Mouse (Mus musculus) G1E-ER4 (cell line): ENCODE measurements around the gene Dab2ip. TPM values are rescaled to one million over a fixed set of nuclear protein-coding genes. Genes with fewer than 3 reads are reported as not detected.

ENCODE experiments used
- GATA1 ChIP-seq: IDR thresholded peaks from one replicate; pipeline ENCODE4 v1.8.0; 2012; ENCODE audit warnings: low read length, inconsistent platforms
- polyA plus RNA-seq: library from polyadenylated mRNA; stranded (reverse); fragments of >175 nt; gene quantifications from 2 replicates; pipeline ENCODE4 v1.2.3, GENCODE M21; 2012

Gene Dab2ip
- polyA plus RNA-seq, 1 experiment = 5.4 TPM

DNA sequence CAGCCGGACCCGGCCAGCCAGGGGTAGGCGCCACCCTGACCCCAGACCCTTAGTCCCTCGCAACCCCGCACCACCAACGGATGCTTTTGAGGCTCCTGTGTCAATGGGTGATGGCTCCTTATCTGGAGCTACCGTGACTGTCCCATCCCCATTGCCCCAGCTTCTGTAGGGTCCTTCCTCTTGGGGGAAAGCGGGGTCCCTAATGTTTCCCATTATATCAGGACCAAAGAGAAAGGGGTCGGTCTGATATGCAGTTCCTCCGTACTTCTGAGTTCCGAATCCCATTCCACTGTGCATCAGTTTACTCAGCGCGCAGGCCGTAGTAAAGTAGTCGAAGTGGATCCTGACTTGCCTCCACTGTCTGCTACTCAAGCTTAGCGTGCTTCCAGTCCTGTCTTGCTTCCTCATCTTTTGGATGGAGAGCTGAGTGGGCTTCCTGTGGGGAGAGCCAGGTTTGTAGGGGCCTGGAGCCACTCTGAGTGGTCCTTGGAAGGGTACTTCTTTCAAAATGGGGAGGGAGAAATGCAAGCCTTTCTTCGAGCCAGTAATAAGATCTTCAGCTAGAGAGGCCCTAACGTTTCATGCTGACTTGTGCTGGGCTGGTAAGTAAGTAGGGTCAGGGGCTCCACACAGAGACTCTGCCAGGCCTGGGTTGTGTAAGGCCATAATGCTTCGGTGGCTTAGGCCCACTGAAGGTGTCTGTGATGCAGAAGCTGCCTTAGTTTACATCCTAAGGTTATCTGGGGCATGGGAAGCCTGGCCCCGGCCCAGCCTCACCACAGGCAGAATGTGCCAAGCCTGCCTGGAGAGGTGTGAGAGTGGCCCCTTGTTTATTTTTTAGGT lies 64.4 kb downstream of the Dab2ip start:
- TF ChIP-seq GATA1 = no peak

DNA sequence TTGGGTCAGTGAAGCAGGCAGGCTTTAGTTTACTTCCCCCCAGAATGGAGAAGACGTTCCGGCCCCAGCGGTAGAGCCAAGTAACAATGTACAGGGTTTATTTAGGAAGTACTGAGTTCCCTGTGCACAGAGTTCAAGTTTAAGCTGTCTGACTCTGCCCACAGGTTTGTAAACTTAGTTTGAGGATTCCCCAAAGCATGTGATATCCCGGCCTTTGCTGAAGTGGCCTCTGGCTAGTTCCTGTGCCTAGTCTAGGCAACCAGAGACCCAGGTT lies 65.0 kb downstream of the Dab2ip start:
- no peak for TF ChIP-seq GATA1

DNA sequence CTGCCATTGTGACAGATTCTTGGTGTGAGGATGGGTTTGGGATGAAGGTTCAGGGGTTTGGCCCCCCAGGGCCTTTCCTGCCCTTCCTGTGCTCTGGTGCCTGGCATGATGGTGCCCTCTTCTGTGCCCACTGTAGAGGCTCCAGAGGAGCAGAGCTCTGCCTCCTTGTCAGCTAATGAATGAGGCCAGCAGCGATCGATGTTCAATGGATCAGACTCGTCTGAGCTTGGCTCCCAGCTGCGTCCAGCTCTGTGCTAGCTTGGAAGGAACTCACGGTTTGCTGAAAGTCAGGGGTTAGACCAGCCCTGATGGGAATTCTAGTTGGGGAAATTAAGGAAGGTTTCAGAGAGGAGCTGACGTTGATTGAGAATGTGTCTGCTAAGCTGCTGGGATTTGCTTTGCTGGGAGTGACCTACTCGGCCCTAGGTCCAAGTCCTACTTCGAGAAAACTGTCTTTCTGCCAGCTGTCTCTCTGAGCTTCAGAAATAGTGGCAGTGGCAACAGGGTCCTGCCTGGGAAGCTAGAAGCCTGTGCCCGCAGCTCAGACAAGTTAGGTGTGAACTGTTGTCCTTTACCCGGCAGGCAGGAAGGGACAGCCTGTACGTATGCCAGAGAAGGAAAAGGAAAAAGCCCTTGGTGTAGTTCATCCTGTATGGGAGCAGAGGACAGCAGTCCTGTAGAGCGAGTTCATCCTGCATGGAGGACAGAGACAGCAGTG lies 65.5 kb downstream of the Dab2ip start:
- TF ChIP-seq GATA1 = no peak

- TF ChIP-seq GATA1 = no peak
Observed at GRCm38 (mm10) chr2:35624380-35625006, 66.4 kb downstream of the Dab2ip start.

DNA sequence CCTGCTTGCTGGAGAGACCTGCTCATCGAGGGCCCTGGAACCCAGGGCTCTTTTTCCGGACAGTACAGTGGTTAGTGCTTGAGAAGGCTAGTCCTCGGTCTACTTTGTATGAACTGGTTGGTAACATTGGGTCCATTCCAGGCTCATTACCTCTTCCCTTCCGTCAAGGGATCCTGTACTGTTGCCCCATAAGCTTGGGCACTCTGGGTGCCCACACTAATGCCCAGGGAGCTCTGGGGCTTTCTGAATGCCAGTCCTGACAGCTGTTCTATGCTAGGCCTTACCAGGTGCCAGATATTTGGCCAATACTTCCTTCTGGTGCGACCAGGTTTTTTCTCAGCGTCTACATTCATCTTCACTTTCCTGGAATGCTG lies 66.9 kb downstream of the Dab2ip start:
- no peak for TF ChIP-seq GATA1

DNA sequence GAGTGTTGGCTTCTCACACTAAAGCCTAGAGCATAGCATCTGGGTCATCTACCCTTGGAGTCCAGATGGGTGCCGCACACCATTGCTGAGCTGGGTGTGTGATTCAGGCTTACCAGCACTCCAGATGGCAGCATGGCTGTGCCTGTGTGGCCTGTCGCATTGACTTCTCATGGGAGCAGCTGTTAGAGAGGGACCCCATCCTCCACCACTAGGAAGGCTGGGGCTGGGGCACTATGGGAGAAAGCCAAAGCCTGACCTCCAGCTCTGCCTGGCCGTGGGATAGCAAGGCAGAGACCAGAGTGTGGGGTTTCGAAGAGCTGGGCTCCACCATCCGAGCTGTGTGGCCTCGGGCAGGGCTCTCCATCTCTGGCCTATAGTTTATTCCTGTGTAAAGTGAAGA lies 67.5 kb downstream of the Dab2ip start:
- no peak for TF ChIP-seq GATA1

DNA sequence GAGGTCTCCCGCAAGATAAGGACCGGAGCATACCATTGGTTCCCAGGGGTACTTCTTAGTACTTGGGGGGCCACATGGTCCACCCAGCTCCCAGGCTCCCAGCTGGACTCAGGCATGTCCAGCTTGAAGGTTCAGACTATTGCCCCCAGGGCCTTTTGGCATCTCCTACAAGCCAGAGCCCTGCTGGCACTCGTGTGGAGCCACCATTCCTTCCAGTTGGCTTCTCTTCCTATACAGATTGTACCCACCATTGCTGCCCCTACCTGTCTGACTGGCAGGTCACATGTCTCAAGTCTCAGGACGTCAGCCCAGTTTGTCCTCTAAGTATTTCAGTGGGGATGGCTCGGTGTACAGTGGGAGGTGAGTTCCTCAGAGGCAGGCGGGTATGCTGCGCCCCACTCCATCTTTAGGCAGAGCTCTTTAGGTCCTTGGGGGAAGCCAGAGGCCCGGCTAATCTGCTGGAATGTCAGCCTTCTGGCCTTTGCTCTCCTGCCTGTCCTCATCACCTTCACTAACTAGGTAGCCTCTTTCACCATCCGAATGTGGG lies 68.2 kb downstream of the Dab2ip start:
- TF ChIP-seq GATA1 = no peak

- TF ChIP-seq GATA1 = no peak
Observed at GRCm38 (mm10) chr2:35627298-35627898, 69.3 kb downstream of the Dab2ip start.

DNA sequence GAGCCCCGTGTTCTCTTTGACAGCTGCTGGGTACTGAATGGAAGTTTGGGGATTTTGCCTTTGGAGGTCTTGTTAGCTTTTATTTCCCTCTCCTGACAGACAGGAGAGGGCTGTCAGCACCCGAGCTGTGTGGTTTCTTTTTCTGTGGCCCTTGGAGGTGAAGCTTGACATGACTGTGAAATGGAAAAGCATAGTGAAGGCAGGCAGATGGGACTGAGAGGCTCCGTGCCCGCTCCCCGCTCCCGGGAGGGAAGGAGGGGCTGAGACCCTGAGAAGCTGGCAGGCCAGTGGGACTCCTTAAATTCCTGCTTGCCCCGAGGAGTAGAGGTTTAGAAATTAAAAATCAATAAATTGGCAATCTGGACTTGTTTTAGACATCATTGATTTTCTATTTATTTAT lies 70.0 kb downstream of the Dab2ip start:
- no peak for TF ChIP-seq GATA1

DNA sequence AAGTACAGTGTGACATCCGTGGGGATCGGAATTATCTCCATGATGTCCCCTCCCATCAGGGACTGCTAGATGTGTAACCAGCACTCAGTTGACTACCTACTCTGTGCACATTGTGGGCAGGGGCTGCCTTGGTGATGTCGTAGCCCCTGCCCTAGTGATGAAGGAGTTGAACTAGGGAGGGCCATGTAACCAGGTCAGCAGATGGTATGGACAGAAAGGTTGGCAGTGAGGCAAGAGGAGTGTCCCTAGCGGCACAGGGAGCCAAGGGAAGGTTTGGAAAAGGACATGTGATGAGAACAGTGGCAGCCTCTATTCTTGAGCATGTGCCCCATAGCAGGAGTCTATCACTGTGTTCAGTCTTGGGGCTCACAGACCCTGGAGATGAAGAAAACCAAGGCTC lies 70.6 kb downstream of the Dab2ip start:
- TF ChIP-seq GATA1 = no peak

- no peak for TF ChIP-seq GATA1
Observed at GRCm38 (mm10) chr2:35629126-35629525, 71.1 kb downstream of the Dab2ip start.

DNA sequence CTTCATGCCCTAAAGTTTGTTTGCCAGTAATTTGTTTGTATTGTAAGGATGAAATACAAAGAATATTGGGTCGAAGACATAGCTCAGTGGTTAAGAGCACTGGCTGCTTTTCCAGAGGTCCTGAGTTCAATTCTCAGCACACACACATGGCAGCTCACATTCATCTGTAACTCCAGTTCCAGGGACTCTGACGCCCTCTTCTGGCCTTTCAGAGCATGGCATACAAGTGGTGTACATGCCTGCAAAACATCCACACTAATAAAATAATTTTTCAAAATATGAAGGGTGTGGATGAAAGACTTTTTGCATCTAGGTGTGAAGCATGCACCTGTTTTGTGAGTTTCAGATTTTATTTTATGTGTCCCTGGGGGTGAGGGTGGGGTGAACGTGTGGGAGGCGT lies 75.3 kb downstream of the Dab2ip start:
- no peak for TF ChIP-seq GATA1

GRCm38 (mm10) chr2:35634963-35635362 lies 76.9 kb downstream of the Dab2ip start:
- no peak for TF ChIP-seq GATA1

DNA sequence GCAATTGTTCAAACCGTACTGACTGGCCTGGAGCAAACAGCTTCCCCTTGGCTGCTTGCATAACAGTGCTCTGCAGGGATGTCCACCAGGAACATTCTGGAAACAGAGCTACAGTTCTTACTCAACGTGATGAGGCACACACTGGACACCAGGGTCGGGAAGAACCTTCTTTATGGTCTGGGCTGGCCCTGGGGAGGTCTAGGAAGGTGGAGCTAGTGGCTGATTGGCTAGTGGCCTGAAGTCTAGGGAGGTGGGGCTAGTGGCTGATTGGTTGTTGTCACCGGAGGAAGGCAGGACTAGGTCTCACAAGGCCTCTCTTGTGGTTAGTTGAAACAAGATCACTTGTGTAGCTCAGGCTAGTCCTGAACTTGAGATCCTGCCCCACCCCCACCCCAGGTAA lies 77.5 kb downstream of the Dab2ip start:
- TF ChIP-seq GATA1 = no peak

GRCm38 (mm10) chr2:35637880-35638535 lies 79.9 kb downstream of the Dab2ip start:
- no peak for TF ChIP-seq GATA1
